Mouse (Mus musculus): ENCODE measurements around the gene Olfr588-ps1.

DNA sequence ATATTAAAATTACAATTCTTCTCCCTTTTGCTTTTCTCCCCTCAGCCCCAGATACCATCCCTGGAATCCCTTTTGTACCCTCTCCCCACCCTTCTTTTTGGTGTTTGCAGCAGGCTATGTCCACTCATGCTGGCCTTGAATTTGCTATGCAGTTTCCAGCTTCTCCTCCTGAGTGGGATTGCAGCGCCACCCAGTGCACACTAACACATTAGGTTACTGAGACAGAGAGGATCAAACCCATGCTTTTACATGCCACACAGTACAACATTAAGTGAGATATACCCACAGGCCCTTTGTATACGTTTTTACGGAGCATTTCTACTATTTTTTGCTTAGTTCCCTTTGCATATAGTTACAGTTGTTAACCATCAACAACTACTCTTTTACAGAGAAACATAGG is 21.3 kb upstream of the Olfr588-ps1 start:
- TF ChIP-seq ZNF384 (IDR thresholded peaks at IDR 0.05; ENCODE audit: low read depth, low read length) (no peak), MAFK (IDR thresholded peaks at IDR 0.05; ENCODE audit: insufficient read depth, low read depth, low read length) (no peak)
